ENCODE assay signal across 12 mouse cellular contexts in the genomic region with DNA sequence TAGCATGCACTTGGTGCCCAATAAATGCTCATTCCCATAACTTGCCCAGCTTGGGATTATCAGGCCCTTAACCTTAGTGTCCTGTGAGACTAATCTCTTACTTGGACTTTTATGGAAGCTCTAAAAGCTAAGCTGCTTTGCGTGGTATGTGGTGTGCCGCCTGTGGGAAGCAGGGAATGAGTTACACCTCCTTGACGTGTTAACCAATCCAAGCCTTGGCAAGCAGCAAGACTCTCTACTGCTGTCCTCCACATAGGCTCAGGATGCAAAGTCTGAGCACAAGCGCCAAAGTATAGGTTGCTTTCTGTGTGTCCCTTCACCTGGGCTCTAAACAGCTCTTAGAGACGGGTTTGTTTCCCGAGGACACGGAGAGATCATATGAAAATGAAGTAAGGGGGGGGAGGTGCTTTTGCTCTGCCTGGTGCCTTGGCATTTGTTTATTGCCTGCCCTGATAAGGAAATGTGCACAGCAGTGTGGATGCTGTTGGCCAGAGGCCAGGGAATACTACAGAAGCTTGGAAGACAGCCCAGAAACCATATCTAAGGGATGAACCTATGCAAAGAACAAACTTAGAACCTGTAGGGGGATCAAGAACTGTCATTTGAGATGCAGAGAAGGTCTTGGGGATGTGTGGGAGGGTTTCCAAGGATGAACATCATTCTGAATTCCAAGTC.
DNase-seq lines count a peak whose midpoint lies in the region; ATAC-seq lines count a peak whose summit lies in the region.
"Had no signal": no experiment of that assay in that cellular context is flagged by ENCODE, and none has a peak within 500 bp of the region (broad histone marks: within the 10 kb centered on the region; RNA-seq: fewer than 3 reads in every experiment).

No protein-coding gene starts in this region.

- no peaks in the 10 kb centered on the region for H3K9me3 ChIP-seq in forebrain, embryonic 14.5 days (replicated peaks; ENCODE audit: control insufficient read depth, low read length)
- no peaks in the 10 kb centered on the region for H3K9me3 ChIP-seq in forebrain, embryonic 10.5 days
- H3K9me3 ChIP-seq: hindbrain, embryonic 13.5 days had no signal

- DNase-seq in forebrain, embryonic 14.5 days (ENCODE audit: low spot score): peak; percentile 54
- no peak for DNase-seq in forebrain, embryonic 10.5 days (ENCODE audit: extremely low spot score, low spot score)
- peak; percentile 24 for DNase-seq in heart, postnatal 4 days
- DNase-seq in heart, adult 11 months: no peak
- DNase-seq in urinary bladder, postnatal 14 days (ENCODE audit: low spot score): peak; percentile 20
- no peak for DNase-seq in urinary bladder, adult 18-20 months (ENCODE audit: low spot score in 2 of 2)
- DNase-seq in layer of hippocampus, adult 9-10 months (ENCODE audit: low spot score): no peak
- DNase-seq: cerebellum, adult 11 months; gastrocnemius, postnatal 36 days; kidney, adult 2 months had no signal

- no peaks in the 10 kb centered on the region for H3K27me3 ChIP-seq in forebrain, embryonic 14.5 days (replicated peaks; ENCODE audit: control insufficient read depth, insufficient read depth, low read length)
- no peaks in the 10 kb centered on the region for H3K27me3 ChIP-seq in forebrain, embryonic 10.5 days (ENCODE audit: poor library complexity, severe bottlenecking)
- H3K27me3 ChIP-seq: hindbrain, embryonic 13.5 days had no signal

- H3K9ac ChIP-seq in forebrain, embryonic 14.5 days (ENCODE audit: low read length): no peak overlapping the region
- H3K9ac ChIP-seq: hindbrain, embryonic 13.5 days had no signal

- no peak overlapping the region for H3K27ac ChIP-seq in forebrain, embryonic 14.5 days (ENCODE audit: low read depth, low read length)
- H3K27ac ChIP-seq in forebrain, embryonic 10.5 days: no peak overlapping the region
- H3K27ac ChIP-seq: hindbrain, embryonic 13.5 days; layer of hippocampus, adult 2 months had no signal

- no peak for ATAC-seq in forebrain, embryonic 14.5 days

- no peak overlapping the region for H3K4me2 ChIP-seq in forebrain, embryonic 14.5 days (ENCODE audit: low read length)
- H3K4me2 ChIP-seq: hindbrain, embryonic 13.5 days had no signal

- WGBS in forebrain, embryonic 14.5 days: 77% methylated on average over 7 of the region's 7 CpGs
- WGBS in forebrain, embryonic 10.5 days: 94% methylated on average over 7 of the region's 7 CpGs

- no peaks in the 10 kb centered on the region for H3K36me3 ChIP-seq in forebrain, embryonic 14.5 days (ENCODE audit: control insufficient read depth, insufficient read depth, low read length)
- H3K36me3 ChIP-seq in forebrain, embryonic 10.5 days (replicated peaks): no peaks in the 10 kb centered on the region
- H3K36me3 ChIP-seq: hindbrain, embryonic 13.5 days had no signal

- H3K4me1 ChIP-seq in forebrain, embryonic 14.5 days (ENCODE audit: control insufficient read depth, insufficient read depth, low read length): no peaks in the 10 kb centered on the region
- no peaks in the 10 kb centered on the region for H3K4me1 ChIP-seq in forebrain, embryonic 10.5 days
- H3K4me1 ChIP-seq: hindbrain, embryonic 13.5 days had no signal

- no peak overlapping the region for H3K4me3 ChIP-seq in forebrain, embryonic 14.5 days (ENCODE audit: low read depth, low read length)
- no peak overlapping the region for H3K4me3 ChIP-seq in forebrain, embryonic 10.5 days
- H3K4me3 ChIP-seq: hindbrain, embryonic 13.5 days; layer of hippocampus, adult 2 months had no signal

Comparison
In these comparisons a context has a peak if more than half of its experiments do, and no peak if none do; other contexts are left out.
1. DNase-seq: peak in forebrain, embryonic 14.5 days (single experiment), heart, postnatal 4 days (single experiment) and urinary bladder, postnatal 14 days (single experiment); none in forebrain, embryonic 10.5 days (single experiment), heart, adult 11 months (single experiment), urinary bladder, adult 18-20 months (0 of 2) and layer of hippocampus, adult 9-10 months (single experiment).